Mouse (Mus musculus): ENCODE results near the gene Timm8a1. TPM values are rescaled to one million over a fixed set of nuclear protein-coding genes. Genes with fewer than 3 reads are reported as not detected.

The Timm8a1 gene
- 113 TPM for polyA plus RNA-seq (2014; fragmentation: Illumina TruSeq; extraction: RNeasy Lipid Tissue Mini Kit (QIAGEN cat#74804))

GRCm38 (mm10) chrX:134541145-134541954 is at the start of gene Timm8a1:
Timm8a1 (minus strand) TSS chrX:134541865.

GRCm38 (mm10) chrX:134585103-134586002 is 43.7 kb upstream of the Timm8a1 start, which contains the start of gene Rpl36a:
Rpl36a (plus strand) TSS chrX:134585654.

GRCm38 (mm10) chrX:134582888-134583669 is 41.4 kb upstream of the Timm8a1 start, which contains the start of gene Btk:
Btk (minus strand) TSS chrX:134583570.

Other genes with a start within 250 kb of the Timm8a1 start
- gene Tmem35a, start 246.6 kb downstream of the Timm8a1 start, polyA plus RNA-seq (2014; fragmentation: Illumina TruSeq; extraction: RNeasy Lipid Tissue Mini Kit (QIAGEN cat#74804)): 146 TPM
- 18.1 TPM for gene Cenpi, start 233.8 kb downstream of the Timm8a1 start, polyA plus RNA-seq (2014; fragmentation: Illumina TruSeq; extraction: RNeasy Lipid Tissue Mini Kit (QIAGEN cat#74804))
- 2.1 TPM for gene Drp2, start 137.3 kb downstream of the Timm8a1 start, polyA plus RNA-seq (2014; fragmentation: Illumina TruSeq; extraction: RNeasy Lipid Tissue Mini Kit (QIAGEN cat#74804))
- gene Taf7l, start 65.4 kb downstream of the Timm8a1 start, polyA plus RNA-seq (2014; fragmentation: Illumina TruSeq; extraction: RNeasy Lipid Tissue Mini Kit (QIAGEN cat#74804)): 0.23 TPM
- gene Btk, start 41.7 kb upstream of the Timm8a1 start, polyA plus RNA-seq (2014; fragmentation: Illumina TruSeq; extraction: RNeasy Lipid Tissue Mini Kit (QIAGEN cat#74804)): 4.9 TPM
- gene Rpl36a, start 43.8 kb upstream of the Timm8a1 start, polyA plus RNA-seq (2014; fragmentation: Illumina TruSeq; extraction: RNeasy Lipid Tissue Mini Kit (QIAGEN cat#74804)): 1,205 TPM
- 13.2 TPM for gene Gla, start 59.3 kb upstream of the Timm8a1 start, polyA plus RNA-seq (2014; fragmentation: Illumina TruSeq; extraction: RNeasy Lipid Tissue Mini Kit (QIAGEN cat#74804))
- 266 TPM for gene Hnrnph2, start 59.3 kb upstream of the Timm8a1 start, polyA plus RNA-seq (2014; fragmentation: Illumina TruSeq; extraction: RNeasy Lipid Tissue Mini Kit (QIAGEN cat#74804))
- gene Armcx4, start 144.7 kb upstream of the Timm8a1 start, polyA plus RNA-seq (2014; fragmentation: Illumina TruSeq; extraction: RNeasy Lipid Tissue Mini Kit (QIAGEN cat#74804)): 13.5 TPM
- gene Armcx1, start 176.1 kb upstream of the Timm8a1 start, polyA plus RNA-seq (2014; fragmentation: Illumina TruSeq; extraction: RNeasy Lipid Tissue Mini Kit (QIAGEN cat#74804)): 68.9 TPM
- 28.3 TPM for gene Armcx6, start 209.6 kb upstream of the Timm8a1 start, polyA plus RNA-seq (2014; fragmentation: Illumina TruSeq; extraction: RNeasy Lipid Tissue Mini Kit (QIAGEN cat#74804))
- 137 TPM for gene Armcx3, start 214.7 kb upstream of the Timm8a1 start, polyA plus RNA-seq (2014; fragmentation: Illumina TruSeq; extraction: RNeasy Lipid Tissue Mini Kit (QIAGEN cat#74804))

Data from ovary, adult 10 weeks (tissue).